ENCODE assay signal across 10 mouse cellular contexts in genomic region chr13:116297048-116297811, GRCm38 (mm10). TPM values are rescaled to one million over a fixed set of nuclear protein-coding genes. Genes with fewer than 3 reads are reported as not detected.
DNase-seq lines count a peak whose midpoint lies in the region; ATAC-seq and TF ChIP-seq lines count a peak whose summit lies in the region.
"Had no signal": no experiment of that assay in that cellular context is flagged by ENCODE, and none has a peak within 500 bp of the region (broad histone marks: within the 10 kb centered on the region; RNA-seq: fewer than 3 reads in every experiment).

No protein-coding gene starts in this region.

- peaks cover 5% of the 10 kb centered on the region; the same call in 1 of the 2 replicates for H3K4me1 ChIP-seq in lung, postnatal 0 days (ENCODE audit: insufficient read depth, low read depth, low read length)
- no peaks in the 10 kb centered on the region for H3K4me1 ChIP-seq in liver, embryonic 13.5 days (replicated peaks)
- H3K4me1 ChIP-seq in stomach, embryonic 16.5 days (ENCODE audit: control insufficient read depth, insufficient read depth, low read length): peaks cover 6% of the 10 kb centered on the region; the same call in 1 of the 2 replicates

- H3K9me3 ChIP-seq in lung, postnatal 0 days (ENCODE audit: low read length): no peaks in the 10 kb centered on the region
- H3K9me3 ChIP-seq in liver, embryonic 13.5 days (replicated peaks): no peaks in the 10 kb centered on the region
- H3K9me3 ChIP-seq in stomach, embryonic 16.5 days (replicated peaks; ENCODE audit: control insufficient read depth, low read length): no peaks in the 10 kb centered on the region

- 4% methylated on average over 33 of the region's 33 CpGs for WGBS in lung, postnatal 0 days
- 2% methylated on average over 33 of the region's 33 CpGs for WGBS in liver, embryonic 13.5 days (ENCODE audit: insufficient replicate concordance)
- WGBS in stomach, embryonic 16.5 days: 21% methylated on average over 33 of the region's 33 CpGs

- no peak for TF ChIP-seq CTCF in lung, postnatal 0 days (IDR thresholded peaks at IDR 0.05)
- no peak for TF ChIP-seq CTCF in gastrocnemius, adult 2 months (IDR thresholded peaks at IDR 0.05)

- peaks cover 43% of the 10 kb centered on the region for H3K27me3 ChIP-seq in lung, postnatal 0 days (replicated peaks; ENCODE audit: insufficient read depth, low read length)
- H3K27me3 ChIP-seq in liver, embryonic 13.5 days: peaks cover 84% of the 10 kb centered on the region
- H3K27me3 ChIP-seq in stomach, embryonic 16.5 days (ENCODE audit: control insufficient read depth, insufficient read depth, low read length): peaks cover 38% of the 10 kb centered on the region

- DNase-seq in embryo, embryonic 10.5 days (ENCODE audit: low spot score): peak; percentile 68
- DNase-seq in embryo, embryonic 10 days (ENCODE audit: low spot score): no peak
- DNase-seq in lung, postnatal 0 days (ENCODE audit: low spot score): no peak
- no peak for DNase-seq in lung, postnatal 14 days
- no peak for DNase-seq in liver, embryonic 13.5 days
- DNase-seq in gastrocnemius, adult 2 months: no peak
- no peak for DNase-seq in urinary bladder, adult 2 months (ENCODE audit: low spot score)
- DNase-seq: cerebellum, adult 9-11 months; lung, adult 2 months had no signal

- H3K4me2 ChIP-seq in lung, postnatal 0 days (replicated peaks; ENCODE audit: low read depth, low read length): peak overlapping the region; percentile 5; the same call in 1 of the 2 replicates
- peak overlapping the region; percentile 28; the same call in 1 of the 2 replicates for H3K4me2 ChIP-seq in liver, embryonic 13.5 days
- peak overlapping the region; percentile 41 for H3K4me2 ChIP-seq in stomach, embryonic 16.5 days (ENCODE audit: low read depth, low read length)

- H3K36me3 ChIP-seq in lung, postnatal 0 days (ENCODE audit: insufficient read depth, low read length): no peaks in the 10 kb centered on the region
- H3K36me3 ChIP-seq in liver, embryonic 13.5 days: no peaks in the 10 kb centered on the region
- H3K36me3 ChIP-seq in stomach, embryonic 16.5 days (ENCODE audit: control insufficient read depth, insufficient read depth, low read length): no peaks in the 10 kb centered on the region

- no peak overlapping the region for H3K9ac ChIP-seq in lung, postnatal 0 days (replicated peaks; ENCODE audit: low read depth)
- no peak overlapping the region for H3K9ac ChIP-seq in liver, embryonic 13.5 days
- H3K9ac ChIP-seq in stomach, embryonic 16.5 days (ENCODE audit: low read length): peak overlapping the region; percentile 50

- H3K4me3 ChIP-seq in lung, postnatal 0 days (ENCODE audit: low read depth, low read length): no peak overlapping the region
- no peak overlapping the region for H3K4me3 ChIP-seq in liver, embryonic 13.5 days (replicated peaks)
- H3K4me3 ChIP-seq in stomach, embryonic 16.5 days (replicated peaks; ENCODE audit: low read length): peak overlapping the region; percentile 22
- H3K4me3 ChIP-seq in gastrocnemius, adult 2 months: no peak overlapping the region

- no peak for TF ChIP-seq EP300 in lung, postnatal 0 days (IDR thresholded peaks at IDR 0.05)

- H3K27ac ChIP-seq in lung, postnatal 0 days (ENCODE audit: low read length): no peak overlapping the region
- H3K27ac ChIP-seq in liver, embryonic 13.5 days: no peak overlapping the region
- H3K27ac ChIP-seq in stomach, embryonic 16.5 days (ENCODE audit: low read length): no peak overlapping the region; the same call in 1 of the 2 replicates
- no peak overlapping the region for H3K27ac ChIP-seq in gastrocnemius, adult 2 months

- no peak for ATAC-seq in lung, postnatal 0 days
- no peak for ATAC-seq in liver, embryonic 13.5 days (ENCODE audit: low read depth)
- no peak for ATAC-seq in stomach, embryonic 16.5 days (ENCODE audit: insufficient read depth, low FRiP score)

- intact Hi-C loops in gastrocnemius, adult 2 months (cut with DNase I): no loop called here

RNA-seq across cellular contexts. Expression of gene Isl1, which starts 12.3 kb away (rescaled TPM):
- polyA plus RNA-seq in lung, postnatal 0 days (2015; fragmentation: Nextera tagmentation; extraction: Ambion mirVana): 0.29 and 0.57 TPM in 2 replicates
- polyA plus RNA-seq in liver, embryonic 13.5 days (2015; fragmentation: Nextera tagmentation; extraction: Ambion mirVana): 0.29 and 0.66 TPM in 2 replicates
- polyA plus RNA-seq in stomach, embryonic 16.5 days (2015; fragmentation: Nextera tagmentation; extraction: Ambion mirVana): 31.6 and 33.6 TPM in 2 replicates
- under 1 TPM in 1 of 2 experiments, not detected in 1; 0.89 TPM for total RNA-seq in gastrocnemius, adult 2 months (2021)
- 7.4 and 7.7 TPM in 2 replicates for polyA plus RNA-seq in urinary bladder, adult 2 months (2012; rRNA removed)
